Mouse (Mus musculus): ENCODE measurements around the gene Gm49450. TPM values are rescaled to one million over a fixed set of nuclear protein-coding genes. Genes with fewer than 3 reads are reported as not detected.
"Not testable (repeated sequence)": the region's sequence is repeated elsewhere in the genome, so short reads cannot be mapped to it uniquely, and the experiment has no call there.

Gm49450 gene
- polyA plus RNA-seq, 1 experiment: 2.3 TPM

DNA sequence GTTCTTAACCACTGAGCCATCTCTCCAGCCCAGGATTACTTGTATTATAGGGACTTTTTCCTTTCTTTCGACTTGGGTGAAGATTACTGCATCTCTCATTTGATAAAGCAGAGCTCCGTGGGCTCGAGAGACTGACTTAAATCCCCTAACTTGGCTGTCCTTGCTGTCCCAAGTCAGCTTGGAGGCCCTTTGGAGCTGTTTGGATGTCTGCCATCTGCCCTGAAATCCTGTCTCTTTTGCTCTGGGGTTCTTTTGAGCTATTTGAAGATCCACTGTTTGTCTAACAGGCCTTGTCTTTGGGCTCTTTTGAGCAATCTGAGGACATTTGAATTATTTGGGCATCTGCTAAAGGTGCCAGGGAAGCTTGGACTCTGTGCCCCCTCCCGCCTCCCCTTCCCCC, 11.3 kb downstream of the Gm49450 start:
- no peak overlapping the region for H3K27ac ChIP-seq (ENCODE audit: control insufficient read depth, insufficient read depth, low read depth, low read length)
- H3K4me3 ChIP-seq (ENCODE audit: control insufficient read depth, low read depth, low read length): no peak overlapping the region
- no peak for TF ChIP-seq CTCF (IDR thresholded peaks at IDR 0.05; ENCODE audit: control insufficient read depth, insufficient read depth, insufficient replicate concordance, low read depth, low read length)
- no peak for TF ChIP-seq POLR2A (IDR thresholded peaks at IDR 0.05; ENCODE audit: control insufficient read depth, low read depth, low read length)
- no peaks in the 10 kb centered on the region for H3K27me3 ChIP-seq (ENCODE audit: control insufficient read depth, insufficient read depth, low read length)
- H3K4me1 ChIP-seq (ENCODE audit: control insufficient read depth, insufficient read depth, low read length): no peaks in the 10 kb centered on the region
- no peaks in the 10 kb centered on the region for H3K36me3 ChIP-seq (ENCODE audit: control insufficient read depth, insufficient read depth, low read length)

DNA sequence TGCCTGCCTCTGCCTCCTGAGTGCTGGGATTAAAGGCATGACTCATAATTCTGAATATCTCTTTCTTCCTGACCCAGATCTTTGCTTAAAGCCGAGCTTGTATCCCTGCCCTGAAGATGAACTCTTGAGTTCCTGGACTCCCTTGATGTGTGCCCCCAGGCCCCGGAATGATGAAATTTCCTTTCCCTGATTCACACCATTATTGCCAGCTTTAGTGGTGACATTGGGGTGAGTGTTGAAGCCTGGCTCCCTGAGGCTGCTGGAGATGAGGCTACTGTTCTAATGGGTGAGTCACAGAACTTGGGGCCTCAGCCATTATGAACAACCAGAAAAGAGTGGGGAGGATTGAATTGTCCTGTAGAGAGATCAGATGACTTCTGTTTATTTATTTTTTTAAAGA, 11.8 kb downstream of the Gm49450 start:
- Histone ChIP-seq H3K4me3 (ENCODE audit: control insufficient read depth, low read depth, low read length) (no peak overlapping the region), H3K27ac (ENCODE audit: control insufficient read depth, insufficient read depth, low read depth, low read length) (no peak overlapping the region), H3K4me1 (ENCODE audit: control insufficient read depth, insufficient read depth, low read length) (no peaks in the 10 kb centered on the region), H3K27me3 (ENCODE audit: control insufficient read depth, insufficient read depth, low read length) (no peaks in the 10 kb centered on the region), H3K36me3 (ENCODE audit: control insufficient read depth, insufficient read depth, low read length) (no peaks in the 10 kb centered on the region)
- TF ChIP-seq CTCF (IDR thresholded peaks at IDR 0.05; ENCODE audit: control insufficient read depth, insufficient read depth, insufficient replicate concordance, low read depth, low read length): no peak
- no peak for TF ChIP-seq POLR2A (IDR thresholded peaks at IDR 0.05; ENCODE audit: control insufficient read depth, low read depth, low read length)

DNA sequence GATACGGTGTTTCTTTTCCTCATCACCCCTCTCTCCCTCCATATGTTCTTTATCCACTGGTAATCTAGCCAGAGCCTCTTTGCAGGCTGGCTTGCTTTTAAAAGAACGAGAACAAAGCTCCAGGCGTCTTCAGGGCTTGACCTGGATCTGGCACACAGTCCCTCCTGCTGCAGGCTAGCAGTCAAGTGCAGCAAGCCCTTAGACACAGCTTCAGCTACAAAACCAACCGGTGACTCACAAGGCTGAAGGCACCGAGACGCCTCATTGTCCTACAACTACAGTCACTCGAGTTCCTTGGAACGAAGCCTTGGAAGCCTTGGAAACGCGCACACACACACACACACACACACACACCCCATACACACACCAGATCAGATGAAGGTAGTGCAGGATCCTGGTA, 12.5 kb downstream of the Gm49450 start:
- Histone ChIP-seq H3K36me3 (ENCODE audit: control insufficient read depth, insufficient read depth, low read length) (no peaks in the 10 kb centered on the region), H3K27me3 (ENCODE audit: control insufficient read depth, insufficient read depth, low read length) (no peaks in the 10 kb centered on the region), H3K4me3 (ENCODE audit: control insufficient read depth, low read depth, low read length) (no peak overlapping the region), H3K4me1 (ENCODE audit: control insufficient read depth, insufficient read depth, low read length) (no peaks in the 10 kb centered on the region), H3K27ac (ENCODE audit: control insufficient read depth, insufficient read depth, low read depth, low read length) (no peak overlapping the region)
- TF ChIP-seq POLR2A (IDR thresholded peaks at IDR 0.05; ENCODE audit: control insufficient read depth, low read depth, low read length): no peak
- TF ChIP-seq CTCF (IDR thresholded peaks at IDR 0.05; ENCODE audit: control insufficient read depth, insufficient read depth, insufficient replicate concordance, low read depth, low read length): no peak

DNA sequence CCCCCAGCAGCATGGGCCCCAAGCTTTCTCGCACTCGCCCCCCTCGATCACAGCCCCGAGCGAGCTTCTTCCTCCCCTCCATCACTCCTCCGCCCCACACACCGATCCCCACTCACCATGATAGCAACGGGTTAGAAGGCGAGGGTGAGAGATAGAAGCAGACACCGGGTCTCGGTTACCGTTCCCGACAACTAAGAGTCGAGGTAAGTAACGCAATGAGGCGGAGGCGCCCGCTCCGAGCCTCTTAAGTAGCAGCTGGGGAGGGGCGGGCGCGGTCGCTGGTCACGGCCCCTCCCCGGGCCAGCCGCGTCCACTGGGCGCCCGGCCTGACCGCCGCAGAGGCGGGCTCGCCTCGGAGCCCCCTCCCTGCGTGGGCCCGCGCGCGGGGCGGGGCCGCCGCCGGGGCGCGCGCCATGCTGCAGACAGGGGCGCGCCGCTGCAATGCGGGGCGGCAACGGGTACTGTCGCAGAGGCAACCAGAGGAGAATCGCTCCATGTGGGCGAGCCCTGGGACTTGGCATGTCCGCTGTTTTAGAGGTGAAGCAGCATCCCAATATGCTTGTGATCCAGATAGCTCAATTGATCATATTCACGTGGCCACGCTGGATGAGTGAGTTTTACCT, 19.0 kb downstream of the Gm49450 start, which contains the start of gene Tuba1b:
Gene Tuba1b, minus strand, starts transcription at position 349 of the 623 bp plus-strand sequence.
- Histone ChIP-seq H3K36me3 (ENCODE audit: control insufficient read depth, insufficient read depth, low read length) (no peaks in the 10 kb centered on the region; the same call in 1 of the 2 replicates), H3K4me3 (ENCODE audit: control insufficient read depth, low read depth, low read length) (peak within 1 kb of the TSS; percentile 87), H3K27me3 (ENCODE audit: control insufficient read depth, insufficient read depth, low read length) (no peaks in the 10 kb centered on the region), H3K27ac (ENCODE audit: control insufficient read depth, insufficient read depth, low read depth, low read length) (peak within 1 kb of the TSS; percentile 86), H3K4me1 (ENCODE audit: control insufficient read depth, insufficient read depth, low read length) (peaks cover 7% of the 10 kb centered on the region)
- TF ChIP-seq POLR2A (IDR thresholded peaks at IDR 0.05; ENCODE audit: control insufficient read depth, low read depth, low read length) (peak; percentile 46; the same call in 1 of the 2 replicates), CTCF (IDR thresholded peaks at IDR 0.05; ENCODE audit: control insufficient read depth, insufficient read depth, insufficient replicate concordance, low read depth, low read length) (no peak)

DNA sequence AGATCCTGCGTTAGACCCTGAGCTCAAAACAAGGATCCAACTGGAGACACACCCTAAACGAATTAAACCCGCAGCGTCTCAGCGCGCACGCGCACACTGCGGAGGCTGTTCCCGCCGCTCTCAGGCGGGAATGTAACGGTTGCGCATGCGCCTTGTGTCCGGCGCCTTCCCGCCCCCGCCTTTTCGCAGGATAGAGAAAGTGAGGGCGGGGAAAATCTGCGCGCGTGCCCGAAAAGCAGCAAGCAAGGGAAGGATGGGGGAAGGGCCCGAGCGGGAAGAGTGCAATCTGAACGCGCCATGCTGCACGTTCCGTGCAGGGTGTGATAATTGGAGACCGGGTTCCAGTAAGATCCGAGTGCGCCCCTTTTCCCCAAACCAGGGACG, 19.5 kb downstream of the Gm49450 start:
- no peaks in the 10 kb centered on the region; the same call in 1 of the 2 replicates for H3K36me3 ChIP-seq (ENCODE audit: control insufficient read depth, insufficient read depth, low read length)
- peak overlapping the region; percentile 87 for H3K4me3 ChIP-seq (ENCODE audit: control insufficient read depth, low read depth, low read length)
- peaks cover 7% of the 10 kb centered on the region for H3K4me1 ChIP-seq (ENCODE audit: control insufficient read depth, insufficient read depth, low read length)
- TF ChIP-seq POLR2A (IDR thresholded peaks at IDR 0.05; ENCODE audit: control insufficient read depth, low read depth, low read length) (peak; percentile 69), CTCF (IDR thresholded peaks at IDR 0.05; ENCODE audit: control insufficient read depth, insufficient read depth, insufficient replicate concordance, low read depth, low read length) (0 out of 2 replicates have a peak, but pooled peaks have one; percentile 13)
- H3K27me3 ChIP-seq (ENCODE audit: control insufficient read depth, insufficient read depth, low read length): no peaks in the 10 kb centered on the region
- peak overlapping the region; percentile 86 for H3K27ac ChIP-seq (ENCODE audit: control insufficient read depth, insufficient read depth, low read depth, low read length)

DNA sequence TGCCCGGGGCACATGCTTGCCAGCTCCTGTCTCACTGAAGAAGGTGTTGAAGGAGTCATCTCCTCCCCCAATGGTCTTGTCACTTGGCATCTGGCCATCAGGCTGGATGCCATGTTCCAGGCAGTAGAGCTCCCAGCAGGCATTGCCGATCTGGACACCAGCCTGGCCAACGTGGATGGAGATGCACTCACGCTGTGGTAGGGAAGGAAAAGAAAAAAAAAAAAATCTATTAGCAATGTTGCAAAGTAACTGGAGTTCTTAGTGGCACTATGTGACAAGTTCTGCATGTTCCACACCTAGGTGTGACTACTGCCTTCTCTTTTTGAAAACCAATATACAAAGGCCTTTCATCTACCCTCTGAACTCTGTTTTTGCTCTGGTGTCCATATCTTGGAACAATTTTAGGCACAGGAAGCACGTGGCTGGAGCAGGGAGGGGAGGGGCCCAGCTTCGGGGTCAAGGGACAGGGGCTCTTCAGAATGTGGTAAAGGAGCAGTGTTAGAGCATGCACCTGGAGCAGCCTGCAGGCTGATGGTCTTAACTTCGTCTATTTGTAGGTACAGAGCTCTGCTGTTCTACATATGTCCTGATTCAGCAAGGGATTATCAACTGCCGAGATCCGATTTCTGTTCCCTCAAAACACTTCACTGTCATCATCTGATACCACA, 20.2 kb downstream of the Gm49450 start:
- H3K36me3 ChIP-seq (ENCODE audit: control insufficient read depth, insufficient read depth, low read length); H3K27me3 ChIP-seq (ENCODE audit: control insufficient read depth, insufficient read depth, low read length); H3K4me1 ChIP-seq (ENCODE audit: control insufficient read depth, insufficient read depth, low read length): not testable (repeated sequence)
- H3K27ac ChIP-seq (ENCODE audit: control insufficient read depth, insufficient read depth, low read depth, low read length): peak overlapping the region; percentile 86
- H3K4me3 ChIP-seq (ENCODE audit: control insufficient read depth, low read depth, low read length): peak overlapping the region; percentile 87

DNA sequence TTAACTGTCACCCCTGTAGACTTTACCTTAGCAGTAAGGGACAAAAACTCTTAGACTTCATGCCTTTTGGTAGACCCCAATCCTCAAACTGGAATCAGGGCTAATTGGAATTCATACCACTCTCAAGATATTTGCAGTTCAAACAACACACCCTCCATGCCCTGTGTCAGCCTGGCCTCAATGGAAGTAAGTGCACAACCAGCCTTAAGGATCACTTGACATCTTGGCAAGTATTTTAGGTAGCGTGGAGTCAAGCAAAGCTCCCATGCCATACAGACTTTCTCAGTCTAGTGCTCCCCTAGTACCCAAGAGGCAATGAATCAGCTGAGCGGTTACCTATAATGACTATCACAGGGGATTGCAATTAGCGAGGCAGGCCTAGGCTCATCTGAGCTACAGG, 22.4 kb downstream of the Gm49450 start:
- Histone ChIP-seq H3K4me3 (ENCODE audit: control insufficient read depth, low read depth, low read length) (no peak overlapping the region), H3K27me3 (ENCODE audit: control insufficient read depth, insufficient read depth, low read length) (no peaks in the 10 kb centered on the region), H3K27ac (ENCODE audit: control insufficient read depth, insufficient read depth, low read depth, low read length) (no peak overlapping the region)

More for the DNA sequence above, 22.4 kb downstream of the Gm49450 start:
- TF ChIP-seq CTCF (IDR thresholded peaks at IDR 0.05; ENCODE audit: control insufficient read depth, insufficient read depth, insufficient replicate concordance, low read depth, low read length) (no peak), POLR2A (IDR thresholded peaks at IDR 0.05; ENCODE audit: control insufficient read depth, low read depth, low read length) (no peak)
- no peaks in the 10 kb centered on the region; the same call in 1 of the 2 replicates for H3K36me3 ChIP-seq (ENCODE audit: control insufficient read depth, insufficient read depth, low read length)
- peaks cover 7% of the 10 kb centered on the region for H3K4me1 ChIP-seq (ENCODE audit: control insufficient read depth, insufficient read depth, low read length)

All from testis, adult 2 months (tissue).